In the genomic region with DNA sequence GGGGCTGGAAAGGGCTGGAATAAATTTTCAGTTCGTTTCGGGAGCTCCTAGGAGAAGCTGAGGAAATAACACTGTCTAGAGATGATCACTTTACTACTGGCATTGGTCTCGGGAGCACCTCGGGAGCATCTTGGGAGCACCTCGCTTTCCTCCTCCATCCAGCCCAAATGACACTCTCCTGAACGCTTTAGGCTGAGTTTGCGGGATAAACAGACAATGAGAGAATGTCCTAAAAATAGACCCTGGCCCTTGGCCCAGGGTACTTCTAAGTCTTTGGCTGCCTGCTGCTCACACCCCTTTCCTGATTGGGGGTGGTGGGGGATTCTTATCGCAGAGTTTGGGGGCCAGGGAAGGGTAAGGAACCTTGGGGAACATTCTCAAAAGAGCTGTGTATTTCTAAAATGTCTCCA, we compare ENCODE assay signal across 8 mouse cellular contexts. TPM values are rescaled to one million over a fixed set of nuclear protein-coding genes. Genes with fewer than 3 reads are reported as not detected.
A peak's percentile ranks its signal among the peaks of the same experiment; 100 is the strongest.
DNase-seq lines count a peak whose midpoint lies in the region; ATAC-seq lines count a peak whose summit lies in the region.

No protein-coding gene starts in this region.

- peak overlapping the region; percentile 87 for H3K9ac ChIP-seq in kidney, embryonic 15.5 days

- WGBS in heart, embryonic 10.5 days: 7% methylated on average over 8 of the region's 8 CpGs
- 2% methylated on average over 8 of the region's 8 CpGs for WGBS in kidney, embryonic 15.5 days

- DNase-seq in embryo, embryonic 10 days (ENCODE audit: low spot score): peak; percentile 42
- no peak for DNase-seq in embryo, embryonic 10.5 days (ENCODE audit: low spot score)
- DNase-seq in heart, embryonic 10.5 days (ENCODE audit: low spot score): peak; percentile 88
- peak; percentile 73 for DNase-seq in lung, postnatal 14 days
- DNase-seq in layer of hippocampus, adult 8-10 months (ENCODE audit: low spot score in 2 of 2): no peak
- DNase-seq in layer of hippocampus, postnatal 25 days (ENCODE audit: extremely low spot score in 1 of 2, low spot score in 1 of 2): no peak

- peak; percentile 3; the same call in 1 of the 2 replicates for ATAC-seq in kidney, embryonic 15.5 days (replicated peaks; ENCODE audit: low FRiP score)
- no peak for ATAC-seq in granulocyte monocyte progenitor cell, adult 5-6 weeks (replicated peaks; ENCODE audit: poor library complexity, severe bottlenecking)

- H3K4me3 ChIP-seq in heart, embryonic 10.5 days: peak overlapping the region; percentile 86
- H3K4me3 ChIP-seq in kidney, embryonic 15.5 days (replicated peaks): peak overlapping the region; percentile 90

- H3K9me3 ChIP-seq in heart, embryonic 10.5 days: no peaks in the 10 kb centered on the region
- no peaks in the 10 kb centered on the region for H3K9me3 ChIP-seq in kidney, embryonic 15.5 days (replicated peaks)

- no peaks in the 10 kb centered on the region for H3K27me3 ChIP-seq in heart, embryonic 10.5 days (ENCODE audit: insufficient read depth, poor library complexity, severe bottlenecking)
- H3K27me3 ChIP-seq in kidney, embryonic 15.5 days: no peaks in the 10 kb centered on the region

- no peaks in the 10 kb centered on the region for H3K36me3 ChIP-seq in heart, embryonic 10.5 days
- H3K36me3 ChIP-seq in kidney, embryonic 15.5 days: no peaks in the 10 kb centered on the region

- peak overlapping the region; percentile 78 for H3K4me2 ChIP-seq in kidney, embryonic 15.5 days

- H3K4me1 ChIP-seq in heart, embryonic 10.5 days: peaks cover 30% of the 10 kb centered on the region
- peaks cover 24% of the 10 kb centered on the region for H3K4me1 ChIP-seq in kidney, embryonic 15.5 days

- H3K27ac ChIP-seq in heart, embryonic 10.5 days: peak overlapping the region; percentile 97
- H3K27ac ChIP-seq in kidney, embryonic 15.5 days: peak overlapping the region; percentile 98

RNA-seq across cellular contexts. Expression of a gene that starts 0.9 kb away (rescaled TPM):
- polyA plus RNA-seq in heart, embryonic 10.5 days (2016; fragmentation: Nextera tagmentation; extraction: Ambion mirVana): 15.6 and 21.1 TPM in 2 replicates
- polyA plus RNA-seq in kidney, embryonic 15.5 days (2015; fragmentation: Nextera tagmentation; extraction: Ambion mirVana): 15.6 and 19.4 TPM in 2 replicates
- total RNA-seq in granulocyte monocyte progenitor cell, adult 5-6 weeks (2014; fragmentation: Nextera tagmentation): 18.2 and 19.1 TPM in 2 replicates
- 15.8 and 16.7 TPM in 2 replicates for total RNA-seq in granulocyte monocyte progenitor cell, adult 5-6 weeks (2017)
- total RNA-seq in layer of hippocampus, adult 8-10 months (2022): 1 to 10 TPM; 1.3 to 2.6 (median 1.8) TPM
- 1 to 10 TPM; 1.0 to 1.2 TPM for total RNA-seq in layer of hippocampus, postnatal 25 days (2021)

RNA-seq across cellular contexts. Expression of a gene that starts 0.9 kb away (rescaled TPM):
- polyA plus RNA-seq in heart, embryonic 10.5 days (2016; fragmentation: Nextera tagmentation; extraction: Ambion mirVana): 0.06 and 0.11 TPM in 2 replicates
- 0.06 TPM in 2 replicates for polyA plus RNA-seq in kidney, embryonic 15.5 days (2015; fragmentation: Nextera tagmentation; extraction: Ambion mirVana)
- not detected in 2 replicates for total RNA-seq in granulocyte monocyte progenitor cell, adult 5-6 weeks (2014; fragmentation: Nextera tagmentation)
- total RNA-seq in granulocyte monocyte progenitor cell, adult 5-6 weeks (2017): 0.05 TPM in 1 of 2 replicates, not detected in the other
- 1 to 10 TPM in 3 of 4 experiments, under 1 TPM in 1; 0.77 to 2.8 (median 1.7) TPM for total RNA-seq in layer of hippocampus, adult 8-10 months (2022)
- total RNA-seq in layer of hippocampus, postnatal 25 days (2021): 1 to 10 TPM in 1 of 2 experiments, under 1 TPM in 1; 0.74 to 1.3 TPM

RNA-seq across cellular contexts. Expression of a gene that starts 17.5 kb away (rescaled TPM):
- polyA plus RNA-seq in heart, embryonic 10.5 days (2016; fragmentation: Nextera tagmentation; extraction: Ambion mirVana): 0.10 and 0.23 TPM in 2 replicates
- polyA plus RNA-seq in kidney, embryonic 15.5 days (2015; fragmentation: Nextera tagmentation; extraction: Ambion mirVana): 0.09 TPM in 1 of 2 replicates, not detected in the other
- not detected in 2 replicates for total RNA-seq in granulocyte monocyte progenitor cell, adult 5-6 weeks (2014; fragmentation: Nextera tagmentation)
- total RNA-seq in granulocyte monocyte progenitor cell, adult 5-6 weeks (2017): not detected in 2 replicates
- total RNA-seq in layer of hippocampus, adult 8-10 months (2022): under 1 TPM; 0.22 to 0.61 (median 0.51) TPM
- under 1 TPM; 0.39 to 0.59 TPM for total RNA-seq in layer of hippocampus, postnatal 25 days (2021)

RNA-seq across cellular contexts. Expression of a gene that starts 54.6 kb away (rescaled TPM):
- 0.59 and 1.0 TPM in 2 replicates for polyA plus RNA-seq in heart, embryonic 10.5 days (2016; fragmentation: Nextera tagmentation; extraction: Ambion mirVana)
- 1.6 and 2.0 TPM in 2 replicates for polyA plus RNA-seq in kidney, embryonic 15.5 days (2015; fragmentation: Nextera tagmentation; extraction: Ambion mirVana)
- not detected in 2 replicates for total RNA-seq in granulocyte monocyte progenitor cell, adult 5-6 weeks (2014; fragmentation: Nextera tagmentation)
- total RNA-seq in granulocyte monocyte progenitor cell, adult 5-6 weeks (2017): not detected in 2 replicates
- 1 to 10 TPM; 2.2 to 4.1 (median 2.9) TPM for total RNA-seq in layer of hippocampus, adult 8-10 months (2022)
- 1 to 10 TPM; 2.2 to 2.4 TPM for total RNA-seq in layer of hippocampus, postnatal 25 days (2021)

Comparison
In these comparisons a context has a peak if more than half of its experiments do, and no peak if none do; other contexts are left out.
1. DNase-seq: peak in embryo, embryonic 10 days (single experiment), heart, embryonic 10.5 days (single experiment) and lung, postnatal 14 days (single experiment); none in embryo, embryonic 10.5 days (single experiment), layer of hippocampus, adult 8-10 months (0 of 2) and layer of hippocampus, postnatal 25 days (0 of 2).
2. RNA of a gene that starts 0.9 kb away (total RNA-seq): 15.8 to 19.1 TPM in granulocyte monocyte progenitor cell, adult 5-6 weeks; 1.3 to 2.6 TPM in layer of hippocampus, adult 8-10 months and 1.0 to 1.2 TPM in layer of hippocampus, postnatal 25 days; every median in the first group is over 4 times any median in the second.